Mouse (Mus musculus): Measurements from ENCODE around the gene Evi5l. TPM values are rescaled to one million over a fixed set of nuclear protein-coding genes. Genes with fewer than 3 reads are reported as not detected.

Evi5l gene
- polyA plus RNA-seq, 1 experiment: 22.4 TPM

DNA sequence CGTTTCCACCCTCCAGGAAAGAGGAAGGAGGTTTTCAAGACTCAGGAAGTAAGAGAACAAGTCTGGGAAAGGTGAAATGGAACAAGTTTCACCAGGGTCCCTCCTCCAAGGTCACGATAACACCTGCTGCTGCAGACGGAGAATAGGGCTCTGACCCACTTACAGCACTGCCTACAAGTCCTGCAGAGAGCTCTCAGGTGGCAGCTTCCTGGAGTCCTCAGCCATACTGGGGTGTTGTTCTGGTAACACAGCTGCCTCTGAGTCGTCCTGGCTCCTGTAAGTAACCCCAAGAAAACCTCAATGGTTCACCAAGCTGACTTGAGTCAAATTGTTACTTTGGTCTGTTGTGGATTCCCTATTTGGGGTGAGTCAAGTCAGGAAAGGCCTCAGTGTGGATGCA, 3.6 kb upstream of the Evi5l start:
- H3K36me3 ChIP-seq (ENCODE audit: control insufficient read depth, insufficient read depth, low read length): no peaks in the 10 kb centered on the region
- 52% methylated on average over 4 of the region's 4 CpGs for WGBS
- no peak for TF ChIP-seq CTCF (conservative IDR thresholded peaks at IDR 0.05; ENCODE audit: insufficient read depth, insufficient read length, low read depth, low read length)
- no peak for TF ChIP-seq POLR2A (IDR thresholded peaks at IDR 0.05; ENCODE audit: low read depth, low read length)
- H3K4me3 ChIP-seq (ENCODE audit: insufficient read depth, low read depth, low read length): no peak overlapping the region
- no peak for DNase-seq
- no peak overlapping the region for H3K27ac ChIP-seq (ENCODE audit: insufficient read depth, low read depth, low read length)
- H3K4me1 ChIP-seq (ENCODE audit: control insufficient read depth, insufficient read depth, low read length): peaks cover 4% of the 10 kb centered on the region
- no peaks in the 10 kb centered on the region for H3K27me3 ChIP-seq (replicated peaks; ENCODE audit: control insufficient read depth, insufficient read depth, low read length)

DNA sequence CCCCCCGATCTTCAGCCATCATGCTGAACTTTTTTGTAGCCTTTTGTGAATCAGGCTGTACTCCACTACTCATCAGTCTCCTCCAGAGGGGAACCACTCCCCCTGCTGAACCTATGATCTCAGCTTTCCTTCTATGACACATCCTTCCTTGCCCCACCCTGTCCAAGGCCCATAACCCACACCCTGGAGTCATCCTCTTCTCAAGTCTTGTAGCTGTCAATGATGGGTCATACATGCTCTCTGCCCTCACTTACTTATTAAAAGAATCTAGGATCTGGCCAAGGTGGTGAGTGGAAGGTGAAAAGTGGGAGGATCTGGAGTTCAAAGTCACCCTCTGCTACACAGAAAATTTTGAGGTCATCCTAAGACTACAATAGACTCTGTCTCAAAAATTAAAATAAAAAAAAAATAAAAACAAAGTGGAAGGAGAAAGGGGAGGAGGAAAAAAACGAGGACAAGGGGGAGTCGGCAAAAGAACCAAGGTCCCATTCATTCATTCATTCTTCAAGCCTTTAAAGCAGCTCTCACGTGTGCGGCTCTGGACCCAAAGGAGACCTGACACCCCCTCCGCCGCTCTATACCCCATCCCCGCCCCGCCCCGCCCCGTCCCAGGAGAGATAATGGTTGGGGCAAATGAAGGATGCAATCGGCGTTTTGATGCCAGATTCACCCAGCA, 1.1 kb upstream of the Evi5l start:
- H3K4me3 ChIP-seq (ENCODE audit: insufficient read depth, low read depth, low read length): peak overlapping the region; percentile 59
- TF ChIP-seq POLR2A (IDR thresholded peaks at IDR 0.05; ENCODE audit: low read depth, low read length): no peak
- no peak for TF ChIP-seq CTCF (conservative IDR thresholded peaks at IDR 0.05; ENCODE audit: insufficient read depth, insufficient read length, low read depth, low read length)
- DNase-seq: no peak
- no peak overlapping the region for H3K27ac ChIP-seq (ENCODE audit: insufficient read depth, low read depth, low read length)
- WGBS: 6% methylated on average over 13 of the region's 13 CpGs
- H3K36me3 ChIP-seq (ENCODE audit: control insufficient read depth, insufficient read depth, low read length): no peaks in the 10 kb centered on the region
- H3K27me3 ChIP-seq (replicated peaks; ENCODE audit: control insufficient read depth, insufficient read depth, low read length): no peaks in the 10 kb centered on the region
- peaks cover 7% of the 10 kb centered on the region for H3K4me1 ChIP-seq (ENCODE audit: control insufficient read depth, insufficient read depth, low read length)

DNA sequence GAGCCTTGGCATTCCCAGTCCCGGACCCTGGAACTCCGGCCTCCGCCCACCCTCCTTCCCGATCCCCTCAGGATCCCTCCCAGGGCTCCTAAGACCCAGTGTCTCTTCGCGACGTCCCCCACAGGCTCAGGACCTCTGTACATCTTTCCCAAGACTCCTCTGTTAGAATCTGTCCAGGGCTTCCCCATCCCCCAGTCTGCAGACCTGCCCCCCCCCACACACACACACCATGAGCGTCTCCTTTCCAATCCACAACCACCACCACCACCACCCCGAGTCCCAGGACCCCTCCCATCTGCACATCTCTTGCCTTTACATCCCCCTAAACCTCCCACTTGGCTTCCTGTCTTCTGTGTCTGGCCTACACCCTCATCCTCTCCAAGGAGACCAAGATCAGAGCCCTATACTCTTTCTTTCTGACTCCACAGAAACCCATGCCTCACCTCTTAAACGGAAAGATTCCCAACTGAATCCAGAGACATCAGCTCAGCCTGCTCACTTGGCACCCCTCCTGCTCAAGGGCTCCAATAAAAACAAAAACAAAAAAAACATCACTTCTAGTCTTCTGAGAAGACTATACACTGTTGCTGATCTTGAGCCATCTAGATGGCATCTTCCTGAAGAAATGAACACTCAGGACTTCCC, 636 bp downstream of the Evi5l start:
- Histone ChIP-seq H3K27me3 (replicated peaks; ENCODE audit: control insufficient read depth, insufficient read depth, low read length) (no peaks in the 10 kb centered on the region), H3K4me1 (ENCODE audit: control insufficient read depth, insufficient read depth, low read length) (peaks cover 7% of the 10 kb centered on the region), H3K36me3 (ENCODE audit: control insufficient read depth, insufficient read depth, low read length) (no peaks in the 10 kb centered on the region), H3K27ac (ENCODE audit: insufficient read depth, low read depth, low read length) (no peak overlapping the region), H3K4me3 (ENCODE audit: insufficient read depth, low read depth, low read length) (peak overlapping the region; percentile 69)
- WGBS: 6% methylated on average over 10 of the region's 10 CpGs
- no peak for TF ChIP-seq CTCF (conservative IDR thresholded peaks at IDR 0.05; ENCODE audit: insufficient read depth, insufficient read length, low read depth, low read length)
- no peak for TF ChIP-seq POLR2A (IDR thresholded peaks at IDR 0.05; ENCODE audit: low read depth, low read length)
- no peak for DNase-seq

DNA sequence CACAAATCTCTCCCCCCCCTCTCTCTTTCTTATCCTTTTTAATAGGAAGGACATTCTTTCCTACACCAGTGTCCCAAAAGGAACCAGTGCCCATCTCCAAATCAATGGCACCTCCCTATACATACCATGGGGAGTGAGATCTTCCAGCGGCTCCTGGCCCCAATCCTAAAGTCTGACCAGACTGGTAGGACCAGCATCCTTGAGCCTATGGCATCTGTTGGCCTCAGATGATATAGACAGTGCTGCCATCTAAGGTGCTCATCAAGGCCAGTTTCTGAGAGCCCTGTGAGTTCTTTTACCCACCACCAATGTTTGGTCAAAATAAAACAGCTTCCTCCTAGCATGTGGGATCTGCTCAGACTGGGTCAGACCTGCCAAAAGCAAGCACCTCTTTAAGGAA, 1.6 kb downstream of the Evi5l start:
- H3K4me3 ChIP-seq (ENCODE audit: insufficient read depth, low read depth, low read length): no peak overlapping the region
- H3K36me3 ChIP-seq (ENCODE audit: control insufficient read depth, insufficient read depth, low read length): no peaks in the 10 kb centered on the region
- DNase-seq: no peak
- 97% methylated on average over 1 of the region's 1 CpGs for WGBS
- no peak overlapping the region for H3K27ac ChIP-seq (ENCODE audit: insufficient read depth, low read depth, low read length)
- H3K4me1 ChIP-seq (ENCODE audit: control insufficient read depth, insufficient read depth, low read length): peaks cover 7% of the 10 kb centered on the region
- TF ChIP-seq POLR2A (IDR thresholded peaks at IDR 0.05; ENCODE audit: low read depth, low read length): no peak
- TF ChIP-seq CTCF (conservative IDR thresholded peaks at IDR 0.05; ENCODE audit: insufficient read depth, insufficient read length, low read depth, low read length): no peak
- no peaks in the 10 kb centered on the region for H3K27me3 ChIP-seq (replicated peaks; ENCODE audit: control insufficient read depth, insufficient read depth, low read length)

DNA sequence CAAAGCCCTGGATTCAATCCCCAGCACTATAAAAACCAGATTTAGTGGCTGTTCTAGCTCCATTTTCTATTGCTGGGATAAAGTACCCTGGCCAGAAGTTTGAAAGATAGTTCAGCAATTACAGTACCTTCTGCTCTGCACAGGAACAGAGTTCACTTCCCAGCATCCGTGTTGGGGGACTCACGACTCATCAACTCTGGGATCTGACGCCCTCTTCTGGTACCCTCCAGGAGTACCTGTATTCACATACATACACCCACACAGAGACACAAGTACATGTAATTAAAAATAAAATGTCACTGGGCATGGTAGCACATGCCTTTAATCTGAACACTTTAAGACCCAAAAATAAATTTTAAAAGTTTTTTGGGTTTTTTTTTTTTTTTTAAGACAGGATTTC, 6.1 kb downstream of the Evi5l start:
- H3K27ac ChIP-seq (ENCODE audit: insufficient read depth, low read depth, low read length): no peak overlapping the region
- DNase-seq: no peak
- H3K4me3 ChIP-seq (ENCODE audit: insufficient read depth, low read depth, low read length): no peak overlapping the region
- 78% methylated on average over 3 of the region's 3 CpGs for WGBS
- H3K4me1 ChIP-seq (ENCODE audit: control insufficient read depth, insufficient read depth, low read length): 0 out of 2 replicates have a peak, but pooled peaks cover 2% of the 10 kb centered on the region
- H3K27me3 ChIP-seq (replicated peaks; ENCODE audit: control insufficient read depth, insufficient read depth, low read length): no peaks in the 10 kb centered on the region
- H3K36me3 ChIP-seq (ENCODE audit: control insufficient read depth, insufficient read depth, low read length): no peaks in the 10 kb centered on the region
- TF ChIP-seq POLR2A (IDR thresholded peaks at IDR 0.05; ENCODE audit: low read depth, low read length) (no peak), CTCF (conservative IDR thresholded peaks at IDR 0.05; ENCODE audit: insufficient read depth, insufficient read length, low read depth, low read length) (no peak)

DNA sequence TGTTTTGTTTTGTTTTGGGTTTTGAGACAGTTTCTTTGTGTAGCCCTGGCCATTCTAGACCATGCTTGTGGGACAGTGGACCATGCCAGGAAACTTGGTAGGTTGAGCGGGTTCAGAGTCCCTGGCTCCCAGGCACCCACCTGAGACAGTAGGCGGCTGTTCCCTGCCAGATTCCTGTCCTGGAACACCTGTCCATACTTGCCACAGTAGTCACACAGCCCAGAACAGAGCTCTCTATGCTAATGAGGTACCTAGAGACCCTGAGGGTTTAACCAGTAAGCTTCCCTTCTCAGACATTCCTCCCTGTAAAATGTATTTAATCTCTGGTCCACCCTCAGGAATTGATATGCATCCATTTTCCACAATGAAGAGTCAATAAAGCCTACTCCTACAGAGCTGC, 7.7 kb downstream of the Evi5l start:
- Histone ChIP-seq H3K27me3 (replicated peaks; ENCODE audit: control insufficient read depth, insufficient read depth, low read length) (no peaks in the 10 kb centered on the region), H3K36me3 (ENCODE audit: control insufficient read depth, insufficient read depth, low read length) (no peaks in the 10 kb centered on the region), H3K27ac (ENCODE audit: insufficient read depth, low read depth, low read length) (no peak overlapping the region), H3K4me1 (ENCODE audit: control insufficient read depth, insufficient read depth, low read length) (0 out of 2 replicates have a peak, but pooled peaks cover 2% of the 10 kb centered on the region), H3K4me3 (ENCODE audit: insufficient read depth, low read depth, low read length) (no peak overlapping the region)
- TF ChIP-seq POLR2A (IDR thresholded peaks at IDR 0.05; ENCODE audit: low read depth, low read length): no peak
- TF ChIP-seq CTCF (conservative IDR thresholded peaks at IDR 0.05; ENCODE audit: insufficient read depth, insufficient read length, low read depth, low read length): no peak
- 74% methylated on average over 2 of the region's 2 CpGs for WGBS
- no peak for DNase-seq

DNA sequence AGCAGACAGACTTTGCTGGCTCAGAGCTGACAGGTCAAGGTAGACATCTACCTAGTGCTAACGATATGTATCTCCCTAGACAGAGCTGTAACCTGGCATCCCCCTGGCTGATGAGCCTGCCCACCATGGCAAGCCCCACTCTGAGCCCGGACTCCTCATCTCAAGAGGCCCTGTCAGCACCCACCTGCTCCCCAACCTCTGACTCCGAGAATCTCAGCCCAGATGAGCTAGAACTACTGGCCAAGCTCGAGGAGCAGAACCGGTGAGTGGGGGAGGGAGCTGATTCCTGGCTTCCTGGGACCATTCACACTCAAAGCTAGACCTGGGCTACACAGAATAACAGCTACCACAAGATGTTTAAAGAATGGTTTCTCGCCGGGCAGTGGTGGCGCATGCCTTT, 17.0 kb downstream of the Evi5l start:
- H3K27ac ChIP-seq (ENCODE audit: insufficient read depth, low read depth, low read length): no peak overlapping the region
- TF ChIP-seq POLR2A (IDR thresholded peaks at IDR 0.05; ENCODE audit: low read depth, low read length): no peak
- TF ChIP-seq CTCF (conservative IDR thresholded peaks at IDR 0.05; ENCODE audit: insufficient read depth, insufficient read length, low read depth, low read length): no peak
- H3K36me3 ChIP-seq (ENCODE audit: control insufficient read depth, insufficient read depth, low read length): peaks cover 4% of the 10 kb centered on the region; the same call in 1 of the 2 replicates
- no peaks in the 10 kb centered on the region for H3K27me3 ChIP-seq (replicated peaks; ENCODE audit: control insufficient read depth, insufficient read depth, low read length)
- no peaks in the 10 kb centered on the region for H3K4me1 ChIP-seq (ENCODE audit: control insufficient read depth, insufficient read depth, low read length)
- H3K4me3 ChIP-seq (ENCODE audit: insufficient read depth, low read depth, low read length): no peak overlapping the region
- WGBS: 88% methylated on average over 8 of the region's 8 CpGs
- DNase-seq: no peak

Measured in kidney, adult 2 months (tissue).